Mouse (Mus musculus): ENCODE data around the gene L3mbtl4.
"Not testable (repeated sequence)": the region's sequence is repeated elsewhere in the genome, so short reads cannot be mapped to it uniquely, and the experiment has no call there.

- TF ChIP-seq ZC3H11A (IDR thresholded peaks at IDR 0.05; ENCODE audit: borderline replicate concordance, low read depth, low read length); CHD2 (IDR thresholded peaks at IDR 0.05; ENCODE audit: low read depth, low read length); ZNF384 (IDR thresholded peaks at IDR 0.05; ENCODE audit: low read depth, low read length); HCFC1 (IDR thresholded peaks at IDR 0.05; ENCODE audit: borderline replicate concordance, insufficient read depth, low read length): not testable (repeated sequence)
Measured at GRCm38 (mm10) chr17:68502998-68503397, 229.4 kb downstream of the L3mbtl4 start.

Data from ES-E14 (cell line).